Mouse (Mus musculus) intestine, postnatal 0 days (tissue): ENCODE measurements around the gene Rrm2. TPM values are rescaled to one million over a fixed set of nuclear protein-coding genes. Genes with fewer than 3 reads are reported as not detected.

ENCODE experiments used
- ATAC-seq: fragments of 200-750 bp; cut with Nextera tagmentation; 2 replicates; pipeline ENCODE4 v1.8.0; 2017; ENCODE audit warnings: mild to moderate bottlenecking, moderate TSS enrichment, moderate library complexity
- H3K27ac ChIP-seq: fragments of 300-500 bp; sonication (generic); 2 replicates; pipeline ENCODE4 v1.5.1; 2014; ENCODE audit warnings: mild to moderate bottlenecking, low read depth, low read length, moderate library complexity
- H3K27me3 ChIP-seq: fragments of 300-500 bp; sonication (generic); replicated peaks from 2 replicates; pipeline ENCODE4 v1.6.1; 2014; ENCODE audit warnings: low read length, mixed read lengths; ENCODE audit not compliant: control insufficient read depth, insufficient read depth
- H3K36me3 ChIP-seq: fragments of 300-500 bp; sonication (generic); 2 replicates; pipeline ENCODE4 v1.6.1; 2014; ENCODE audit warnings: mild to moderate bottlenecking, moderate library complexity; ENCODE audit not compliant: control insufficient read depth, insufficient read depth
- H3K4me1 ChIP-seq: fragments of 300-500 bp; sonication (generic); replicated peaks from 2 replicates; pipeline ENCODE4 v1.6.1; 2014; ENCODE audit warnings: antibody characterized with exemption, low read length, mixed read lengths; ENCODE audit not compliant: control insufficient read depth, insufficient read depth
- H3K4me2 ChIP-seq: fragments of 300-500 bp; sonication (generic); replicated peaks from 2 replicates; pipeline ENCODE4 v1.6.1; 2014; ENCODE audit warnings: low read depth, mild to moderate bottlenecking, moderate library complexity
- H3K4me3 ChIP-seq: fragments of 300-500 bp; sonication (generic); 2 replicates; pipeline ENCODE4 v1.5.1; 2014; ENCODE audit warnings: low read depth, low read length
- H3K9ac ChIP-seq: fragments of 300-500 bp; sonication (generic); 2 replicates; pipeline ENCODE4 v1.6.1; 2014; ENCODE audit warnings: mild to moderate bottlenecking, low read depth, low read length
- H3K9me3 ChIP-seq: fragments of 300-500 bp; sonication (generic); 2 replicates; pipeline ENCODE4 v1.6.1; 2016; ENCODE audit warnings: mixed run types; ENCODE audit not compliant: control insufficient read depth
- CTCF ChIP-seq: sonication (generic); IDR thresholded peaks from 2 replicates; pipeline ENCODE4 v1.5.1; 2016; ENCODE audit warnings: low read depth, mild to moderate bottlenecking, control low read depth, antibody characterized with exemption, moderate library complexity
- WGBS: fragments of 180-500 bp; shearing (Covaris S2); extraction: QIAGEN DNeasy Blood & Tissue Kit; methylation state at CpG from one replicate; pipeline ENCODE4 v1.1.7; 2014; 5-methylcytosine and 5-hydroxymethylcytosine counted together
- polyA plus RNA-seq: library from polyadenylated mRNA; unstranded; fragments of >200 nt; fragmentation: Nextera tagmentation; extraction: Ambion mirVana; gene quantifications from 2 replicates; pipeline ENCODE4 v1.2.1, GENCODE M21; 2015

Gene Rrm2
- polyA plus RNA-seq, 1 experiment from 2014 or later: 37.4 TPM

DNA sequence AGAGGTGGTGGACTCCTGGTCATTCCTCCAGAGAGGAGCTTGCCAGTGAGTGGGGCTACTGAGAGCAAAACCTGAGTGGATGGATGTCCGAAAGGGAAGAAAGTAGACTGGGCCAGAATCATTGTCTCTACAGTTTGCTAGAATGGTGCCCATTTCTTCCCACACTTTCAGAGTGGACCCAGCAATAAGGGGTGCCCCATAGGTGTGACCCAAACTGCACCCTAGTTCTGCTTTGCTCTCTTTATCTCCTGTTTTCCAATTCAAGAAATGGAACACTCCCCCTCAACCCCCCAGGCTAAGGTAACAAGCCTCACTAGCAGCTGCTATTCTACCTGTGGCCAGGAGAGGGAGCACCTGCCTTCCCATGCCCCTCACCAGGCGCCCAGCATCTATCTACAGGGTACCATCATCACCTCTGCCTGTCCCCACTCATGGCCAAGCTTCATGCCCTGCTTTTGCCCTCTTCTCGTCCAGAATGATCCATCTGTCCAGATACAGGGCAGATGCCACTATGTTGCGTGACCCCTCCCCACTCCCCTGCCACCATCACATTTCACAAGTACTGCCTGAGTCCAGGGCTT, 8.8 kb downstream of the Rrm2 start:
- H3K9me3 ChIP-seq: no peaks in the 10 kb centered on the region
- WGBS: 57% methylated on average over 4 of the region's 4 CpGs
- peak; percentile 45; the same call in 1 of the 2 replicates for ATAC-seq
- H3K4me3 ChIP-seq: no peak overlapping the region
- H3K36me3 ChIP-seq: 0 out of 2 replicates have a peak, but pooled peaks cover 3% of the 10 kb centered on the region
- H3K9ac ChIP-seq: no peak overlapping the region
- H3K27me3 ChIP-seq: no peaks in the 10 kb centered on the region
- H3K27ac ChIP-seq: no peak overlapping the region
- H3K4me2 ChIP-seq: no peak overlapping the region
- no peaks in the 10 kb centered on the region for H3K4me1 ChIP-seq
- peak; percentile 91 for TF ChIP-seq CTCF

DNA sequence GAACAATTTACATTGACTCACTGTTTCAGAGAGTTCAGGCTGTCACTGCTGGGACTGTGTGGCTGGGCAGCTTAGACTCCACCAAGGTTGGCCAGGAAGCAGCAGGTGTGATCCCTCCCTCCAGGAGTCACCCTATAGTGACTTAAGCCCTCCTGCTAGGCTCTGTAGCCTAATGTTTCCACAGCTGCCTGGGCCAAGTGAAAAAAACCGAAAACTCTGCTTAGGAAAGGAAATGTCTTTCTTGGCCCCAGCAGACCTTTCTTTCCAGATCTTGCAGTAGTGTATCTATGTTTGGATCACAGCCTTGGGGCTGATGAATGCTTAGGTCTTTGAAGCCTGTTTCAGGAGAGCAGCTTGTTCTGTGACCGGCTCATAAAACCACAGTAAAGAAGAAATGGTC, 15.4 kb downstream of the Rrm2 start:
- Histone ChIP-seq H3K36me3 (no peaks in the 10 kb centered on the region), H3K27ac (no peak overlapping the region), H3K9ac (no peak overlapping the region), H3K4me2 (no peak overlapping the region), H3K4me3 (no peak overlapping the region), H3K4me1 (no peaks in the 10 kb centered on the region), H3K9me3 (no peaks in the 10 kb centered on the region), H3K27me3 (no peaks in the 10 kb centered on the region)
- 37% methylated on average over 2 of the region's 2 CpGs for WGBS
- no peak for TF ChIP-seq CTCF
- no peak for ATAC-seq

DNA sequence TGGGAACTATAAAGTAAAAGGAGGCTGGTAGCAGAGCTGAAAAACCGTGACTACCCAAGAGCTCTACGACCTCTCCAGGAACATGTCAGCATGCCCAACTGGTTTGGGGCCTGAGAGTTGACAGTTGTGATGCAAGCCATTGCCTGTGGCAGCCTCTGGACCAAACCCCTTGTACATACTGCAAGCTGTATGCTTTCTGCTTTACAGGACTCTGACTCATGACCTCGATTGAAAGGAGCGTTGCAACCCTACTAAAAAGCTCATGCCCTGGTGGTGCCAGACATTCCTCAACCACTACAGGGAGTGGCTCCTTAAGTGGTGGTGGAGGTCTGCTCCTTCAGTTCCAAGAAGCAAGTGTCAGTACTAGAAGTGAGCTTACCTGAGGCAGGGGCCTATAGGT, 15.8 kb downstream of the Rrm2 start:
- no peaks in the 10 kb centered on the region for H3K36me3 ChIP-seq
- TF ChIP-seq CTCF: no peak
- H3K4me3 ChIP-seq: no peak overlapping the region
- ATAC-seq: no peak
- no peak overlapping the region for H3K4me2 ChIP-seq
- H3K27ac ChIP-seq: no peak overlapping the region
- no peaks in the 10 kb centered on the region for H3K9me3 ChIP-seq
- H3K4me1 ChIP-seq: no peaks in the 10 kb centered on the region
- no peak overlapping the region for H3K9ac ChIP-seq
- WGBS: 29% methylated on average over 4 of the region's 4 CpGs
- H3K27me3 ChIP-seq: no peaks in the 10 kb centered on the region

DNA sequence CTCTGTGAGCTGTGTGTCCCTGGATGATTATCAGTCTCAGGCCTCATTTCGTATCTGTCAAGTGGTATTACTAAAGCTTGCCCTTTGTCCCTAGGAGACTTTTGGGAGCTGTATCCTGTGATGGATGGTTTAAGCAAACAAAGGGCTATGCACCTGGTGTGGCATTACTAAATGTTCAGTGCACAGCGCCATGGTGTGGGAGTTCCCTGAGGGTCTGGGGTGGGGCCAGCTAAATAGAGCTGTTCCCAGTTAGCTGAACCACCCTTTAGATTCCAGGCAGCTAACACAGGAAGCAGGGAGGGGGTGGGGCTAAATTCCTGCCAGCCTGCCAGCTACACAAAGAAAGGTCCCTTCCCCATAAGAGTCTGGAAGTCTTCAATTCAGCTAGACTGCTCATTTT, 16.3 kb downstream of the Rrm2 start:
- H3K9ac ChIP-seq: no peak overlapping the region
- H3K27ac ChIP-seq: no peak overlapping the region
- no peaks in the 10 kb centered on the region for H3K36me3 ChIP-seq
- no peaks in the 10 kb centered on the region for H3K9me3 ChIP-seq
- no peak overlapping the region for H3K4me2 ChIP-seq
- no peaks in the 10 kb centered on the region for H3K27me3 ChIP-seq
- no peaks in the 10 kb centered on the region for H3K4me1 ChIP-seq
- H3K4me3 ChIP-seq: no peak overlapping the region
- ATAC-seq: peak; percentile 68
- no peak for TF ChIP-seq CTCF
- 12% methylated on average over 2 of the region's 2 CpGs for WGBS

DNA sequence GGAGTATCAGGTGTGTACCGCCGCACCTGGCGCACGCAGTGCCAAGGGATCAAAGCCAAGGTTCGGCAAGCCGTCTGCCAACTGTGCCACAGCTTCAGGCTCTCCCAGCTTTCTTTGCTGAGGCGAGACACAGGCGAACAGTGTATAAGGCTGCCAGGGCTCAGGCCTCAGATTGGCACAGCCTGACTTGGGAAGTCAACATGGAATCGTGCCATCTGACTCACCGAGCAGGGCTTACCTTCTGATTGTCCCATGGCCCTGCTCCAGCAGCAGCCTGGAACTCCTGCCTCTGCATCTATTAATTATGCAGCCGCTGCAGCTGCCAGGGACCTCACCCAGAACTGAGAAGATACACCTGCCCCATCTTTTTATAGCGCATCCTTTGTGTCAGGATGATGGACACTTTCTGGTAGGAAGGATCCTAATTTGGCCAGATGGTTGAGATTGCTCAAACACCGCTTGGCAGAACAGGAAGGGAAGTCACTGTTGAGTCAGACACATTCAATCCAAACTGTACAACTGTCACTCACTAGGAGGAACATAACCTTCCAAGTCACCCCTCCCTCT, 26.9 kb downstream of the Rrm2 start:
- no peaks in the 10 kb centered on the region for H3K4me1 ChIP-seq
- H3K36me3 ChIP-seq: no peaks in the 10 kb centered on the region
- no peaks in the 10 kb centered on the region for H3K9me3 ChIP-seq
- H3K27ac ChIP-seq: no peak overlapping the region
- 77% methylated on average over 13 of the region's 13 CpGs for WGBS
- ATAC-seq: 0 out of 2 replicates have a peak, but pooled peaks have one; percentile 19
- H3K9ac ChIP-seq: no peak overlapping the region
- TF ChIP-seq CTCF: no peak
- no peaks in the 10 kb centered on the region for H3K27me3 ChIP-seq
- H3K4me2 ChIP-seq: no peak overlapping the region
- no peak overlapping the region for H3K4me3 ChIP-seq

DNA sequence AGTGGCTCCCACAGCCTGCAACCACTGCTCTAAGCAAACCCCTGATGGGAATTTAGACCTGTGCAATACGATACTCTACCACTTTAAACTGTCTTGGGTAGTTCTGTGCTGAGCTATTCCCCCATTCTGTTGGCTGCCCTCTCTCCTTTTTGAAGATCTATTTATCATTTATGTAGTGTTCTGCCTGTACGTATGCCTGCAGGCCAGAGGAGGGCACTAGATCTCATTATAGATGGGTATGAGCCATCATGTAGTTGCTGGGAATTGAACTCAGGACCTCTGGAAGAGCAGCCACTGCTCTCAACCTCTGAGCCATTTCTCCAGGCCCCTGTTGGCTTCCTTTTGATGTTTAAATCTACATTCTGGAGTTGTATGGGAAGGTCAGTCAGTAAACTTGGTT, 28.9 kb downstream of the Rrm2 start:
- no peak overlapping the region for H3K9ac ChIP-seq
- no peak overlapping the region for H3K27ac ChIP-seq
- peak; percentile 30; the same call in 1 of the 2 replicates for TF ChIP-seq CTCF
- no peaks in the 10 kb centered on the region for H3K4me1 ChIP-seq
- H3K36me3 ChIP-seq: no peaks in the 10 kb centered on the region
- H3K27me3 ChIP-seq: no peaks in the 10 kb centered on the region
- no peak overlapping the region for H3K4me3 ChIP-seq
- 73% methylated on average over 2 of the region's 2 CpGs for WGBS
- no peak for ATAC-seq
- no peaks in the 10 kb centered on the region for H3K9me3 ChIP-seq
- no peak overlapping the region for H3K4me2 ChIP-seq

DNA sequence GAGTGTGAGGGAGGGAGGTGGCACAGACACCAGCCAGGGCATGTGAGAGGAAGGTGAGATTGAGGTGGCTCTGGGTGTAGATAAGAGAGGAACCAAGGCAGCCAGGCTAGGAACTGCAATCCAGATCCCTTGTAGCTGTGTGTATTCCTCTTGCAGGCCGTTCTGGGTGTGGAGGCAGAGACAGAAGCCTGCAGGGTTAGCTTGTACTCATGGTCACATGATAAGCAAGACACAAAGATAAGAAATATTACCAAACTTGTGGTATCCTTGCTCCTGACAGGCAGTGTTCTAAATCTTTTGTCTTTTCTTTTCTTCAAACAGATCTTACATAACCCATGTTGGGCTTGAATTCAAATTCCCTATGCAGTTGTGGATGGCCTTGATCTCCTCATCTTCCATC, 31.9 kb downstream of the Rrm2 start:
- Histone ChIP-seq H3K9ac (no peak overlapping the region), H3K4me2 (no peak overlapping the region), H3K9me3 (no peaks in the 10 kb centered on the region), H3K27me3 (no peaks in the 10 kb centered on the region), H3K27ac (no peak overlapping the region), H3K36me3 (no peaks in the 10 kb centered on the region), H3K4me3 (no peak overlapping the region), H3K4me1 (no peaks in the 10 kb centered on the region)
- ATAC-seq: no peak
- WGBS: 32% methylated on average over 1 of the region's 1 CpGs
- no peak for TF ChIP-seq CTCF
